Mouse (Mus musculus) G1E (cell line): ENCODE measurements at regions not wholly inside any gene's neighbourhood (a gene's known extent, or its start where the extent isn't known, plus 50 kb on each side); places are given as distances from the start of the nearest gene placed in this dataset.

Experiments
- ATAC-seq: 2 replicates; pipeline ENCODE4 v1.8.0; 2016; ENCODE audit warnings: mild to moderate bottlenecking; ENCODE audit not compliant: insufficient number of reproducible peaks, poor library complexity, low FRiP score, severe bottlenecking; ENCODE audit errors: extremely low read depth
- DNase-seq: peaks from one replicate; pipeline ENCODE4 v3.0.0; 2012; ENCODE audit warnings: low spot score
- H3K27me3 ChIP-seq: 2 replicates; pipeline ENCODE4 v1.6.1; 2012; ENCODE audit warnings: mild to moderate bottlenecking, low read length, inconsistent platforms; ENCODE audit not compliant: insufficient read depth
- H3K36me3 ChIP-seq: replicated peaks from 2 replicates; pipeline ENCODE3; 2012; ENCODE audit warnings: mild to moderate bottlenecking, inconsistent platforms
- H3K4me1 ChIP-seq: 2 replicates; pipeline ENCODE4 v1.6.1; 2012; ENCODE audit warnings: low read depth, low read length, inconsistent platforms, mixed read lengths; ENCODE audit not compliant: insufficient read depth
- H3K4me3 ChIP-seq: 2 replicates; pipeline ENCODE4 v1.5.1; 2012; ENCODE audit warnings: low read depth, mild to moderate bottlenecking, inconsistent platforms, low read length, moderate library complexity, mixed read lengths
- H3K9me3 ChIP-seq: replicated peaks from 2 replicates; pipeline ENCODE4 v1.6.1; 2012; ENCODE audit warnings: inconsistent platforms
- CTCF ChIP-seq: IDR thresholded peaks from 2 replicates; pipeline ENCODE4 v1.5.1; 2012; ENCODE audit warnings: low read depth, low read length, inconsistent platforms, mixed read lengths
- GATA1 ChIP-seq: IDR thresholded peaks from 2 replicates; pipeline ENCODE4 v1.6.1; 2012; ENCODE audit warnings: borderline replicate concordance, low read length, inconsistent platforms, mixed read lengths
- GATA2 ChIP-seq: IDR thresholded peaks from 2 replicates; pipeline ENCODE4 v1.6.1; 2012; ENCODE audit warnings: low read depth, low read length, inconsistent platforms, borderline replicate concordance
- POLR2AphosphoS5 ChIP-seq: IDR thresholded peaks from 2 replicates; pipeline ENCODE4 v1.6.1; 2012; ENCODE audit warnings: low read depth, low read length, inconsistent platforms; ENCODE audit not compliant: insufficient replicate concordance
- TAL1 ChIP-seq: conservative IDR thresholded peaks from 2 replicates; pipeline ENCODE4 v1.6.1; 2012; ENCODE audit warnings: low read depth, low read length, inconsistent platforms, mixed read lengths

DNA sequence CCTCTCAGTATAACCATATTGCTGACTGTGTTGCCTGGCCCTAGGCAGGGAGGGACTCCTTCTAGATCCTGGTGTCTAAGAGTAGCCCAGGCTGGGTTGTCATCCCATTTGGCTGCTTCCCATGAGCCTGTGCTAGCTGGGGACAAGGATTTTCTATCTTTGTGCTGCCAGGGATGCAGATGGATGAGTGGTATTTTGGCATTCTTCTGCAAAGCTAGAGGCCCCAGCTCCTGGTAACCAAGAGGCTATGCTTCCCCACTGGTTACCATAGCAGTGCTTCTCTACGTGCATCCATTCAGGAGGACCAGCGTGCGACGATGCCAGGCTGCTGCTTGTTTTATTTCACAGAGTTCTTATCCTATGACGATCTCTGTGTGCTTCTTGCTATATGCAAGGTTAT is 658.0 kb downstream of the Rnf144a start:
- H3K27me3 ChIP-seq = no peaks in the 10 kb centered on the region
- TF ChIP-seq GATA2 = no peak
- no peak for TF ChIP-seq TAL1
- no peak for TF ChIP-seq GATA1
- TF ChIP-seq POLR2AphosphoS5 = no peak
- no peak for TF ChIP-seq CTCF
- no peak for ATAC-seq

DNA sequence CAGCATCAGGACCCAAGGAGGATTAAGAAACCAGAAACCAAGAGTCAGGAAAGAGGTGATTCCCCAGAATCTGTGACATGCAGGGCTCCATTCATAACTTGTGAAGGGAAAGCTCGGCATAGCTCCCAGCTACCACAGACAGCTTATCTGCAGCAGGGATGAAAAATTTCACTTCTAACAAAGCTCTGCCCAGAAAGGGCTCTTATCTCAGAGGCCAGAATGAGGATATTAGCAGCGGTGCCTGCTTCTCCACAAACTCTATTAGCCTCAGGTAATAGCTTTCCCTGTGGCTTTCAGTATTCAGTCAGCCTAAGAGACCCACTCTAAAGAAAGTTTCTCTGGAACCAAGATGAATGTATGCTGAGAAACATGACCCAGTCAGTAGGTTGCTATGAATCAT is 636.9 kb upstream of the Id2 start:
- H3K9me3 ChIP-seq = peaks cover 39% of the 10 kb centered on the region
- ATAC-seq = no peak
- no peaks in the 10 kb centered on the region for H3K27me3 ChIP-seq
- TF ChIP-seq TAL1 = no peak
- TF ChIP-seq POLR2AphosphoS5 = no peak
- TF ChIP-seq CTCF = no peak
- TF ChIP-seq GATA1 = no peak
- no peak for TF ChIP-seq GATA2
- no peaks in the 10 kb centered on the region for H3K4me1 ChIP-seq
- H3K4me3 ChIP-seq = no peak overlapping the region
- DNase-seq = no peak
- H3K36me3 ChIP-seq = no peaks in the 10 kb centered on the region

More for the DNA sequence above, 658.0 kb downstream of the Rnf144a start:
- peaks cover 32% of the 10 kb centered on the region for H3K9me3 ChIP-seq
- no peak for DNase-seq
- H3K36me3 ChIP-seq = no peaks in the 10 kb centered on the region
- H3K4me1 ChIP-seq = no peaks in the 10 kb centered on the region
- H3K4me3 ChIP-seq = no peak overlapping the region

- no peak for TF ChIP-seq GATA2
- no peak for TF ChIP-seq TAL1
- TF ChIP-seq CTCF = no peak
- no peak for TF ChIP-seq POLR2AphosphoS5
- no peak for TF ChIP-seq GATA1
- no peak for ATAC-seq
Measured at GRCm38 (mm10) chr12:25725774-25726173, 628.8 kb upstream of the Id2 start.

GRCm38 (mm10) chr12:25711186-25711585 is 614.2 kb upstream of the Id2 start:
- Histone ChIP-seq H3K9me3 (peaks cover 25% of the 10 kb centered on the region), H3K4me3 (no peak overlapping the region), H3K27me3 (no peaks in the 10 kb centered on the region), H3K4me1 (no peaks in the 10 kb centered on the region), H3K36me3 (no peaks in the 10 kb centered on the region)
- ATAC-seq (no peak), DNase-seq (no peak)
- TF ChIP-seq GATA2 = no peak
- no peak for TF ChIP-seq GATA1

More at GRCm38 (mm10) chr12:25725774-25726173, 628.8 kb upstream of the Id2 start:
- no peak for DNase-seq
- peaks cover 16% of the 10 kb centered on the region for H3K9me3 ChIP-seq
- H3K4me3 ChIP-seq = no peak overlapping the region
- H3K36me3 ChIP-seq = no peaks in the 10 kb centered on the region
- no peaks in the 10 kb centered on the region for H3K27me3 ChIP-seq
- no peaks in the 10 kb centered on the region for H3K4me1 ChIP-seq

GRCm38 (mm10) chr12:25703023-25703400 is 606.1 kb upstream of the Id2 start:
- DNase-seq (no peak), ATAC-seq (no peak)
- Histone ChIP-seq H3K4me3 (no peak overlapping the region), H3K9me3 (peaks cover 28% of the 10 kb centered on the region), H3K4me1 (no peaks in the 10 kb centered on the region), H3K27me3 (no peaks in the 10 kb centered on the region), H3K36me3 (no peaks in the 10 kb centered on the region)
- TF ChIP-seq POLR2AphosphoS5 (no peak), CTCF (no peak), TAL1 (no peak), GATA2 (no peak), GATA1 (no peak)

DNA sequence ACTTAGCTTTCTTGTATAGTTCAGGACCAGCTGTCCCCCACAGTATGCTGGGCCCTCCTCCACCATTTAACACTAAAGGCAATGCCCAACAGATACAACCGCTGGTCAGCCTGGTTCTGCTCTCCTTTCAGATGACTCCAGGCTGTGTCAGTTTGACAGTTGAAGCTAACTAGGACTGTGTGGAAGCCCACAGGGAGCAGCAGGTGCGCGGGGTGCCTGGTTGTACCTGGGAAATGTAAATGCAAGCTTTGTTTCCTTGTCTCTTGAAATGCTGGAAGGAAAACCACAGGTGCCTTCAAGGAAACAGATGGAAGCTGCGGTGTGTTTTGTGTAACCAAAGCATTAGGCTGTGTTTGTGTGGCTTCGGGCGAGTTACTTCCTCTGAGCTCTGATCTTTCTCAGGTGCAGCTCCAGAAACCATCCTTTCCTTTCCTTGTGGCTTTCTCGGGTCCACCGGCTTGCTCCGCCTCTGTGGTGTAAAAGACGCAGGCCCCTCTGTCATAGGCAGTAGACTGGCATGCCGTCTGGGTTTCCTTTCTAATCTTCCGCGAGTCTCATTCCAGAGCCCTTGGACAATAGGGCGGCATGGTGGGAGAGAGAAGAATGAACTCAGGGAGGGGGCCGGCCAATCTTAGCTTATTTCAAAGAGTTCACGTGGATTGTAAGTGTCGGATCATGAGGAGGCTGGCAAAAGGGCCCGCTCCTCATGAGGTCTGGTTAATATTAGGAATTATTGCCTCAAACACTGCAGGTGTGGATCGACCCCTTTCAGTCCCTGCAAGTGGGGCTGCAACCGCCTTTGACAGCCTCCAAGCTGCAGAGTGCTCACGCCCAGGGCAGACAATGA is 605.5 kb upstream of the Id2 start:
- no peaks in the 10 kb centered on the region for H3K27me3 ChIP-seq
- DNase-seq (no peak), ATAC-seq (no peak)
- no peaks in the 10 kb centered on the region for H3K36me3 ChIP-seq
- no peak overlapping the region for H3K4me3 ChIP-seq
- no peaks in the 10 kb centered on the region for H3K4me1 ChIP-seq
- TF ChIP-seq GATA2 (no peak), POLR2AphosphoS5 (no peak), GATA1 (no peak), CTCF (no peak), TAL1 (no peak)
- peaks cover 33% of the 10 kb centered on the region for H3K9me3 ChIP-seq
